Mouse (Mus musculus) midbrain, embryonic 12.5 days (tissue): ENCODE results near the gene Serinc4. TPM values are rescaled to one million over a fixed set of nuclear protein-coding genes. Genes with fewer than 3 reads are reported as not detected.
"Not testable (repeated sequence)": the region's sequence is repeated elsewhere in the genome, so short reads cannot be mapped to it uniquely, and the experiment has no call there.

Experiments used
- ATAC-seq: fragments of 200-750 bp; cut with Nextera tagmentation; 2 replicates; pipeline ENCODE4 v1.8.0; 2017; ENCODE audit warnings: low read depth, moderate TSS enrichment, moderate library complexity; ENCODE audit not compliant: low FRiP score
- H3K27ac ChIP-seq: fragments of 300-500 bp; sonication (generic); replicated peaks from 2 replicates; pipeline ENCODE4 v1.5.1; 2016; ENCODE audit warnings: mild to moderate bottlenecking
- H3K27me3 ChIP-seq: fragments of 300-500 bp; sonication (generic); 2 replicates; pipeline ENCODE4 v1.6.1; 2016; ENCODE audit warnings: mild to moderate bottlenecking
- H3K36me3 ChIP-seq: fragments of 300-500 bp; sonication (generic); 2 replicates; pipeline ENCODE4 v1.6.1; 2016
- H3K4me1 ChIP-seq: fragments of 300-500 bp; sonication (generic); 2 replicates; pipeline ENCODE4 v1.6.1; 2016
- H3K4me2 ChIP-seq: fragments of 300-500 bp; sonication (generic); replicated peaks from 2 replicates; pipeline ENCODE4 v1.6.1; 2016; ENCODE audit warnings: mild to moderate bottlenecking, moderate library complexity
- H3K4me3 ChIP-seq: fragments of 300-500 bp; sonication (generic); 2 replicates; pipeline ENCODE4 v1.5.1; 2016; ENCODE audit warnings: mild to moderate bottlenecking
- H3K9ac ChIP-seq: fragments of 300-500 bp; sonication (generic); replicated peaks from 2 replicates; pipeline ENCODE4 v1.6.1; 2016; ENCODE audit warnings: mild to moderate bottlenecking, moderate library complexity
- H3K9me3 ChIP-seq: fragments of 300-500 bp; sonication (generic); 2 replicates; pipeline ENCODE4 v1.6.1; 2016; ENCODE audit warnings: mild to moderate bottlenecking
- WGBS: fragments of 180-500 bp; shearing (Covaris S2); methylation state at CpG from one replicate; pipeline ENCODE4 v1.1.7; 2016; 5-methylcytosine and 5-hydroxymethylcytosine counted together
- polyA plus RNA-seq: library from polyadenylated mRNA; unstranded; fragments of >200 nt; fragmentation: Nextera tagmentation; extraction: Ambion mirVana; gene quantifications from 2 replicates; pipeline ENCODE4 v1.2.1, GENCODE M21; 2016

Serinc4 gene
- polyA plus RNA-seq = 0.85 and 1.2 TPM in 2 replicates

GRCm38 (mm10) chr2:121456692-121457642, at the start of gene Serinc4:
Serinc4 (minus strand) TSS chr2:121456781.
- Histone ChIP-seq H3K4me3 (peak within 1 kb of the TSS; percentile 71), H3K4me2 (peak within 1 kb of the TSS; percentile 69), H3K27ac (peak within 1 kb of the TSS; percentile 63), H3K27me3 (no peaks in the 10 kb centered on the region), H3K9me3 (no peaks in the 10 kb centered on the region), H3K36me3 (peaks cover 44% of the 10 kb centered on the region), H3K4me1 (peaks cover 18% of the 10 kb centered on the region), H3K9ac (peak within 1 kb of the TSS; percentile 73)
- ATAC-seq = peak; percentile 89
- 4% methylated on average over 41 of the region's 41 CpGs for WGBS

- not testable (repeated sequence) for H3K4me1 ChIP-seq, H3K9ac ChIP-seq, H3K27ac ChIP-seq, ATAC-seq, H3K27me3 ChIP-seq, H3K9me3 ChIP-seq, H3K4me2 ChIP-seq, H3K4me3 ChIP-seq
- H3K36me3 ChIP-seq = peaks cover 10% of the 10 kb centered on the region; the same call in 1 of the 2 replicates
- 85% methylated on average over 2 of the region's 6 CpGs for WGBS
Observed at GRCm38 (mm10) chr2:121501550-121501949, 45.0 kb upstream of the Serinc4 start.

DNA sequence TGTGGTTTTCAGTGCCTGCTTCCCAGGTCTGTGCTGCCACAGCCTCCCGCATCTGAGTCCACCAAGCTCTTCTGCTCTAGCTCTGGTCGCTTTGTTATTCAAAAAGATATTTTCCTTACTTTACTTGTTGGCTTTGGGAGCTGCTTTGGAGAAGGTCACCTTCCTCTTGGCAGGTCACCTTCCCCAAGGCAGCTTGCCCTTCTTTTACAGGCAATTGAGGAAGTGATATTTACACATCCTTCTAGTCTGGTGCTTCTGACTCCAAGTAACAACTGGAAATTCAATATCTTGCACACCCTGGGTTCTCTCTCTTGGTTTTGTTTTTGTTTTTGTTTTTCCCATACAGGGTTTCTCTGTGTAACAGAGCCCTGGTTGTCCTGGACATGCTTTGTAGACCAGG, 27.8 kb upstream of the Serinc4 start:
- H3K36me3 ChIP-seq, H3K27me3 ChIP-seq, H3K4me2 ChIP-seq, H3K4me3 ChIP-seq, H3K9me3 ChIP-seq, H3K9ac ChIP-seq, ATAC-seq, H3K4me1 ChIP-seq, H3K27ac ChIP-seq: not testable (repeated sequence)
- 79% methylated on average over 2 of the region's 2 CpGs for WGBS

GRCm38 (mm10) chr2:121483576-121483975, 27.0 kb upstream of the Serinc4 start:
- WGBS = 44% methylated on average over 8 of the region's 8 CpGs
- Histone ChIP-seq H3K36me3 (no peaks in the 10 kb centered on the region), H3K4me2 (no peak overlapping the region), H3K27me3 (0 out of 2 replicates have a peak, but pooled peaks cover 4% of the 10 kb centered on the region), H3K4me1 (no peaks in the 10 kb centered on the region), H3K9ac (no peak overlapping the region), H3K9me3 (no peaks in the 10 kb centered on the region), H3K27ac (no peak overlapping the region), H3K4me3 (no peak overlapping the region)
- ATAC-seq = no peak

- H3K4me1 ChIP-seq, H3K27me3 ChIP-seq, H3K4me3 ChIP-seq, ATAC-seq, H3K9ac ChIP-seq, H3K9me3 ChIP-seq, H3K27ac ChIP-seq, H3K36me3 ChIP-seq, H3K4me2 ChIP-seq: not testable (repeated sequence)
- 85% methylated on average over 13 of the region's 13 CpGs for WGBS
Observed at GRCm38 (mm10) chr2:121480916-121481315, 24.3 kb upstream of the Serinc4 start.

- Histone ChIP-seq H3K9ac (no peak overlapping the region), H3K4me3 (no peak overlapping the region), H3K9me3 (no peaks in the 10 kb centered on the region), H3K4me2 (no peak overlapping the region), H3K27ac (no peak overlapping the region), H3K27me3 (0 out of 2 replicates have a peak, but pooled peaks cover 4% of the 10 kb centered on the region), H3K4me1 (no peaks in the 10 kb centered on the region), H3K36me3 (no peaks in the 10 kb centered on the region)
- WGBS = 55% methylated on average over 3 of the region's 3 CpGs
- no peak for ATAC-seq
Observed at GRCm38 (mm10) chr2:121480498-121480897, 23.9 kb upstream of the Serinc4 start.

DNA sequence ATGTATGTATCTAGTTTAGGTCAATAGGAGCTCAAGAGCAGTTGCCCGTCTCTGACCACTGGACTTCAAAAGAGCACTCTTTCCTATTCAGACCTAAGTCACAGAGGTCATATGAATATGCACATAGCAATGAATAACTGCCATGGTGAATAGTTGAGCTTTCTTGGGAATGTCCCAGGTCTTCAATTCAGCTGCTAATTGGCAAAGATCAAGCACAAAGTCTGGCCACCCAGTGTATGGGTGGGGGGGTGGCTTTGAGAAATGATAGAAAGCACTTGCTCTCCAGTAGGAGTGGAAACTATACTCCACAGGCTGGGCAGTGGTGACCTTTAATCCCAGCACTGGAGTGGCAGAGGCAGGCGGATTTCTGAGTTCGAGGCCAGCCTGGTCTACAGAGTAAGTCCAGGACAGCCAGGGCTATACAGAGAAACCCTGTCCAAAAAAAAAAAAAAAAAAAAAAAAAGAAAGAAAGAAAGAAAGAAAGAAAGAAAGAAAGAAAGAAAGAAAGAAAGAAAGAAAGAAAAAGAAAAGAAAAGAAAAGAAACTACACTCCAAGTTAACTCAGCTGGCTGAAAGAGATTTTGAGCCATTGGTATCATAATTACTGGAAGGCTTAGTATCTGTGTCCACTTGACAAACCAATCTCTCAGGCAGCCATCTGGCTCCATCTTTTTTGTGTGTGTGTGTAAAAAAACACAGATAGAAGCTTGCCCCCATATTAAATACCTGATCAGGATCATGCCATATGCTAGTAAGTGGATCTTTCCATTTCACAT, 21.1 kb upstream of the Serinc4 start:
- Histone ChIP-seq H3K4me3 (no peak overlapping the region), H3K27me3 (no peaks in the 10 kb centered on the region), H3K4me1 (peaks cover 3% of the 10 kb centered on the region), H3K27ac (no peak overlapping the region), H3K4me2 (no peak overlapping the region), H3K9me3 (no peaks in the 10 kb centered on the region), H3K36me3 (no peaks in the 10 kb centered on the region), H3K9ac (no peak overlapping the region)
- 76% methylated on average over 3 of the region's 3 CpGs for WGBS
- ATAC-seq = no peak

DNA sequence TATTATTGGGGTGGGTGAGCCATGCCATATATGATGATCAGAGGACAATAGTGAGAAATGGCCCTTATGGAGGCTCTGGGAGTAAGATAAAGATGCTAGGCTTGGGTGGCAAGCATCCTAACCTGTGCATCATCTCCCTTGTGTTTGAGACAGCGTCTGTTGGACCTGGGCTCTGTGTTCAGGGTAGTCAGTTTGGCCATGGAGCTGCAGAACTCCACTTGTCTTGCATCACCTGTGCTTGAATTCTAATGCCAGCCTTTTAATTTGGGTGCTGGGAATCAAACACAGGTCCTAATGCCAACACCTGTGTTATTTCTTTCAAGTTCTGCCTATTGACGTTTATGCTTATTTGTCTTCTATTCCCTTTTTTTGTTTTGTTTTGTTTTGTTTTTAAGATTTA, 18.7 kb upstream of the Serinc4 start:
- WGBS = 95% methylated on average over 2 of the region's 2 CpGs
- not testable (repeated sequence) for H3K27ac ChIP-seq, H3K4me3 ChIP-seq, H3K36me3 ChIP-seq, ATAC-seq, H3K27me3 ChIP-seq, H3K9ac ChIP-seq, H3K4me1 ChIP-seq, H3K4me2 ChIP-seq, H3K9me3 ChIP-seq

GRCm38 (mm10) chr2:121474180-121474535, 17.6 kb upstream of the Serinc4 start:
- 38% methylated on average over 8 of the region's 8 CpGs for WGBS
- Histone ChIP-seq H3K9me3 (no peaks in the 10 kb centered on the region), H3K9ac (peak overlapping the region; percentile 63), H3K4me1 (peaks cover 3% of the 10 kb centered on the region), H3K4me3 (peak overlapping the region; percentile 64), H3K27ac (peak overlapping the region; percentile 71), H3K36me3 (no peaks in the 10 kb centered on the region), H3K4me2 (peak overlapping the region; percentile 78), H3K27me3 (no peaks in the 10 kb centered on the region)
- ATAC-seq = no peak

GRCm38 (mm10) chr2:121473301-121474179, 17.0 kb upstream of the Serinc4 start, which contains the start of gene Mfap1b:
Mfap1b (minus strand) TSS chr2:121474067.
- H3K9me3 ChIP-seq, H3K27me3 ChIP-seq, H3K4me1 ChIP-seq, H3K36me3 ChIP-seq: not testable (repeated sequence)
- Histone ChIP-seq H3K9ac (peak within 1 kb of the TSS; percentile 63), H3K4me2 (peak within 1 kb of the TSS; percentile 78), H3K27ac (peak within 1 kb of the TSS; percentile 71), H3K4me3 (peak within 1 kb of the TSS; percentile 64)
- ATAC-seq = peak; percentile 93
- 7% methylated on average over 41 of the region's 41 CpGs for WGBS

DNA sequence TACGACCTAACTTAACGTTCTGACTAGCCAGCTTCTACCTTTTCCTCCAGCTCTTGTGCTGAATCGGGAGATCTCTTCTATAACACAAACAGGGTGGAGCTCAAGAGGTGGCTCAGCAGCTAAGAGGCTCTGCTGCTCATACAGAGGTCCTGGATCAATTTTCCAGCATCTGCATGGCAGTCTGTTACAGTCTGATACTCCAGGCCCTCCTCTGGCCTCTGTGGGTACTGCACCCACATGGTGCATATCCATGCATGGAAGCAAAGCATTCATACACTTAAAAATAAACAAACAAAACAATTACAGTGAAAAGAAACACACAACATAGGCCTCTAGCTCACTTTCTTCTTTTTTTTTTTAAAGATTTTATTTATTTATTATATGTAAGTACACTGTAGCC, 16.2 kb upstream of the Serinc4 start:
- WGBS = 97% methylated on average over 3 of the region's 3 CpGs
- not testable (repeated sequence) for H3K36me3 ChIP-seq, H3K4me1 ChIP-seq, H3K27ac ChIP-seq, H3K9me3 ChIP-seq, H3K4me3 ChIP-seq, H3K4me2 ChIP-seq, H3K9ac ChIP-seq, ATAC-seq, H3K27me3 ChIP-seq
